In genomic region chr1:81591623-81592022, GRCm38 (mm10) we compare ENCODE assay signal across 14 mouse cellular contexts.
DNase-seq lines count a peak whose midpoint lies in the region; ATAC-seq and TF ChIP-seq lines count a peak whose summit lies in the region.
"Had no signal": no experiment of that assay in that cellular context is flagged by ENCODE, and none has a peak within 500 bp of the region (broad histone marks: within the 10 kb centered on the region; RNA-seq: fewer than 3 reads in every experiment).

No protein-coding gene starts in this region.

- TF ChIP-seq POLR2A in lung, adult 2 months (IDR thresholded peaks at IDR 0.05; ENCODE audit: borderline replicate concordance, extremely low read depth, low read depth, low read length), result no peak
- TF ChIP-seq POLR2A in cortical plate, adult 2 months (IDR thresholded peaks at IDR 0.05; ENCODE audit: extremely low read depth, insufficient read depth, low read length), result no peak

- WGBS in hindbrain, postnatal 0 days, result 94% methylated on average over 5 of the region's 5 CpGs
- WGBS in hindbrain, embryonic 12.5 days, result 92% methylated on average over 5 of the region's 5 CpGs
- WGBS in lung, postnatal 0 days, result 85% methylated on average over 5 of the region's 5 CpGs
- 84% methylated on average over 5 of the region's 5 CpGs for WGBS in lung, adult 2 months

- no peaks in the 10 kb centered on the region for H3K27me3 ChIP-seq in hindbrain, postnatal 0 days (ENCODE audit: insufficient read depth, low read length)
- H3K27me3 ChIP-seq in hindbrain, embryonic 12.5 days, result no peaks in the 10 kb centered on the region
- H3K27me3 ChIP-seq in lung, postnatal 0 days (replicated peaks; ENCODE audit: insufficient read depth, low read length), result no peaks in the 10 kb centered on the region
- H3K27me3 ChIP-seq: embryonic facial prominence, embryonic 13.5 days; forebrain, embryonic 13.5 days; liver, embryonic 13.5 days had no signal

- DNase-seq in hindbrain, postnatal 0 days (ENCODE audit: low spot score), result no peak
- no peak for DNase-seq in lung, postnatal 0 days (ENCODE audit: low spot score)
- no peak for DNase-seq in lung, adult 2 months
- DNase-seq in ES-CJ7 (ENCODE audit: low read depth, low spot score), result peak; percentile 49
- DNase-seq in thymus, postnatal 25 days, result no peak
- DNase-seq: cerebellum, adult 9-11 months; heart, postnatal 36 days; liver, embryonic 13.5 days had no signal

- H3K9ac ChIP-seq in hindbrain, postnatal 0 days (replicated peaks; ENCODE audit: low read length), result no peak overlapping the region
- H3K9ac ChIP-seq in hindbrain, embryonic 12.5 days, result no peak overlapping the region
- H3K9ac ChIP-seq in lung, postnatal 0 days (replicated peaks; ENCODE audit: low read depth), result no peak overlapping the region
- H3K9ac ChIP-seq: embryonic facial prominence, embryonic 13.5 days; forebrain, embryonic 13.5 days; liver, embryonic 13.5 days had no signal

- 0 out of 2 replicates have a peak, but pooled peaks cover 9% of the 10 kb centered on the region for H3K4me1 ChIP-seq in hindbrain, postnatal 0 days (ENCODE audit: insufficient read depth, low read length)
- peaks cover 15% of the 10 kb centered on the region for H3K4me1 ChIP-seq in hindbrain, embryonic 12.5 days
- H3K4me1 ChIP-seq in lung, postnatal 0 days (ENCODE audit: insufficient read depth, low read depth, low read length), result no peaks in the 10 kb centered on the region
- no peaks in the 10 kb centered on the region for H3K4me1 ChIP-seq in lung, adult 2 months (ENCODE audit: control insufficient read depth, insufficient read depth, low read length)
- H3K4me1 ChIP-seq in cortical plate, adult 2 months (ENCODE audit: control insufficient read depth, insufficient read depth, low read length), result no peaks in the 10 kb centered on the region
- H3K4me1 ChIP-seq: liver, embryonic 13.5 days had no signal

- no peak overlapping the region for H3K4me2 ChIP-seq in hindbrain, postnatal 0 days (ENCODE audit: low read depth, low read length)
- no peak overlapping the region for H3K4me2 ChIP-seq in hindbrain, embryonic 12.5 days (replicated peaks)
- no peak overlapping the region for H3K4me2 ChIP-seq in lung, postnatal 0 days (replicated peaks; ENCODE audit: low read depth, low read length)
- H3K4me2 ChIP-seq: embryonic facial prominence, embryonic 13.5 days; forebrain, embryonic 13.5 days; liver, embryonic 13.5 days had no signal

- no peak overlapping the region for H3K4me3 ChIP-seq in hindbrain, postnatal 0 days (ENCODE audit: low read length)
- H3K4me3 ChIP-seq in hindbrain, embryonic 12.5 days, result no peak overlapping the region
- no peak overlapping the region for H3K4me3 ChIP-seq in lung, postnatal 0 days (ENCODE audit: low read depth, low read length)
- no peak overlapping the region for H3K4me3 ChIP-seq in lung, adult 2 months (replicated peaks; ENCODE audit: extremely low read depth, low read depth, low read length)
- no peak overlapping the region for H3K4me3 ChIP-seq in cortical plate, adult 2 months (ENCODE audit: insufficient read depth, low read length)
- H3K4me3 ChIP-seq: embryonic facial prominence, embryonic 13.5 days; forebrain, embryonic 13.5 days; liver, embryonic 13.5 days had no signal

- peak; percentile 52 for TF ChIP-seq CTCF in hindbrain, postnatal 0 days (IDR thresholded peaks at IDR 0.05; ENCODE audit: low read depth)
- TF ChIP-seq CTCF in lung, postnatal 0 days (IDR thresholded peaks at IDR 0.05), result peak; percentile 53
- no peak for TF ChIP-seq CTCF in lung, adult 2 months (IDR thresholded peaks at IDR 0.05; ENCODE audit: insufficient read depth, low read length)
- TF ChIP-seq CTCF in cortical plate, adult 2 months (IDR thresholded peaks at IDR 0.05; ENCODE audit: extremely low read depth, insufficient read depth, low read length), result peak; percentile 24; the same call in 1 of the 2 replicates

- TF ChIP-seq EP300 in lung, postnatal 0 days (IDR thresholded peaks at IDR 0.05), result no peak

- ATAC-seq in hindbrain, postnatal 0 days, result no peak
- ATAC-seq in hindbrain, embryonic 12.5 days (ENCODE audit: low FRiP score), result no peak
- no peak for ATAC-seq in lung, postnatal 0 days
- ATAC-seq: forebrain, embryonic 13.5 days; inflammation-experienced regulatory T-cells, adult 6 months had no signal

- H3K9me3 ChIP-seq in hindbrain, postnatal 0 days (ENCODE audit: low read length), result no peaks in the 10 kb centered on the region
- no peaks in the 10 kb centered on the region for H3K9me3 ChIP-seq in hindbrain, embryonic 12.5 days (replicated peaks)
- H3K9me3 ChIP-seq in lung, postnatal 0 days (ENCODE audit: low read length), result no peaks in the 10 kb centered on the region
- H3K9me3 ChIP-seq: embryonic facial prominence, embryonic 13.5 days; forebrain, embryonic 13.5 days; liver, embryonic 13.5 days had no signal

- no peak overlapping the region for H3K27ac ChIP-seq in hindbrain, postnatal 0 days
- no peak overlapping the region for H3K27ac ChIP-seq in hindbrain, embryonic 12.5 days
- H3K27ac ChIP-seq in lung, postnatal 0 days (ENCODE audit: low read length), result no peak overlapping the region
- H3K27ac ChIP-seq in cortical plate, adult 2 months (ENCODE audit: insufficient read depth, low read length), result no peak overlapping the region
- H3K27ac ChIP-seq: embryonic facial prominence, embryonic 13.5 days; liver, embryonic 13.5 days; macrophage had no signal

- H3K36me3 ChIP-seq in hindbrain, postnatal 0 days (ENCODE audit: insufficient read depth, low read length), result no peaks in the 10 kb centered on the region
- no peaks in the 10 kb centered on the region for H3K36me3 ChIP-seq in hindbrain, embryonic 12.5 days
- H3K36me3 ChIP-seq in lung, postnatal 0 days (ENCODE audit: insufficient read depth, low read length), result no peaks in the 10 kb centered on the region
- H3K36me3 ChIP-seq: embryonic facial prominence, embryonic 13.5 days; liver, embryonic 13.5 days had no signal
